Mouse (Mus musculus) intestine, embryonic 15.5 days (tissue): ENCODE data around the gene Tigar. TPM values are rescaled to one million over a fixed set of nuclear protein-coding genes. Genes with fewer than 3 reads are reported as not detected.

ENCODE experiments used
- ATAC-seq: fragments of 200-750 bp; cut with Nextera tagmentation; 2 replicates; pipeline ENCODE4 v1.8.0; 2017; ENCODE audit warnings: moderate TSS enrichment, moderate library complexity
- H3K27ac ChIP-seq: fragments of 300-500 bp; sonication (generic); 2 replicates; pipeline ENCODE4 v1.5.1; 2015; ENCODE audit warnings: mild to moderate bottlenecking, inconsistent platforms
- H3K27me3 ChIP-seq: fragments of 300-500 bp; sonication (generic); replicated peaks from 2 replicates; pipeline ENCODE4 v1.6.1; 2015; ENCODE audit warnings: inconsistent platforms
- H3K36me3 ChIP-seq: fragments of 300-500 bp; sonication (generic); 2 replicates; pipeline ENCODE4 v1.6.1; 2015; ENCODE audit warnings: inconsistent platforms
- H3K4me1 ChIP-seq: fragments of 300-500 bp; sonication (generic); replicated peaks from 2 replicates; pipeline ENCODE4 v1.6.1; 2015; ENCODE audit warnings: inconsistent platforms
- H3K4me2 ChIP-seq: fragments of 300-500 bp; sonication (generic); replicated peaks from 2 replicates; pipeline ENCODE4 v1.6.1; 2015; ENCODE audit warnings: mild to moderate bottlenecking, inconsistent platforms
- H3K4me3 ChIP-seq: fragments of 300-500 bp; sonication (generic); replicated peaks from 2 replicates; pipeline ENCODE4 v1.5.1; 2015; ENCODE audit warnings: inconsistent platforms
- H3K9ac ChIP-seq: fragments of 300-500 bp; sonication (generic); 2 replicates; pipeline ENCODE4 v1.6.1; 2015; ENCODE audit warnings: inconsistent platforms
- H3K9me3 ChIP-seq: fragments of 300-500 bp; sonication (generic); 2 replicates; pipeline ENCODE4 v1.6.1; 2016; ENCODE audit warnings: inconsistent platforms
- WGBS: fragments of 180-500 bp; shearing (Covaris S2); methylation state at CpG from one replicate; pipeline ENCODE4 v1.1.7; 2015; 5-methylcytosine and 5-hydroxymethylcytosine counted together
- polyA plus RNA-seq: library from polyadenylated mRNA; unstranded; fragments of >200 nt; fragmentation: Nextera tagmentation; extraction: Ambion mirVana; gene quantifications from 2 replicates; pipeline ENCODE4 v1.2.1, GENCODE M21; 2015

The Tigar gene
- polyA plus RNA-seq, 1 experiment from 2014 or later, result 7.3 TPM

- H3K4me2 ChIP-seq, result no peak overlapping the region
- ATAC-seq, result no peak
Observed at GRCm38 (mm10) chr6:127056990-127057588, 52.3 kb downstream of the Tigar start.

GRCm38 (mm10) chr6:127050847-127051246 lies 58.5 kb downstream of the Tigar start:
- ATAC-seq, result no peak
- H3K4me3 ChIP-seq, result no peak overlapping the region
- no peak overlapping the region for H3K27ac ChIP-seq
- no peak overlapping the region for H3K9ac ChIP-seq
- no peaks in the 10 kb centered on the region for H3K4me1 ChIP-seq
- no peaks in the 10 kb centered on the region for H3K27me3 ChIP-seq
- no peak overlapping the region for H3K4me2 ChIP-seq
- 74% methylated on average over 4 of the region's 4 CpGs for WGBS
- H3K36me3 ChIP-seq, result no peaks in the 10 kb centered on the region
- no peaks in the 10 kb centered on the region for H3K9me3 ChIP-seq

More at GRCm38 (mm10) chr6:127056990-127057588, 52.3 kb downstream of the Tigar start:
- Histone ChIP-seq H3K27me3 (no peaks in the 10 kb centered on the region), H3K9me3 (no peaks in the 10 kb centered on the region), H3K4me1 (no peaks in the 10 kb centered on the region), H3K4me3 (no peak overlapping the region), H3K36me3 (no peaks in the 10 kb centered on the region), H3K9ac (no peak overlapping the region), H3K27ac (no peak overlapping the region)
- 55% methylated on average over 12 of the region's 12 CpGs for WGBS

GRCm38 (mm10) chr6:127044909-127045308 lies 64.4 kb downstream of the Tigar start:
- Histone ChIP-seq H3K4me3 (no peak overlapping the region), H3K9me3 (no peaks in the 10 kb centered on the region), H3K27ac (no peak overlapping the region), H3K4me2 (no peak overlapping the region), H3K4me1 (0 out of 2 replicates have a peak, but pooled peaks cover 3% of the 10 kb centered on the region), H3K36me3 (no peaks in the 10 kb centered on the region), H3K27me3 (0 out of 2 replicates have a peak, but pooled peaks cover 3% of the 10 kb centered on the region), H3K9ac (no peak overlapping the region)
- no peak for ATAC-seq
- 51% methylated on average over 6 of the region's 6 CpGs for WGBS

Other genes starting within 250 kb of the Tigar start
- gene Dyrk4, start 187.7 kb downstream of the Tigar start, polyA plus RNA-seq, result 0.06 TPM in 1 of 2 replicates, not detected in the other
- 39.9 and 56.3 TPM in 2 replicates for gene Rad51ap1, start 170.0 kb downstream of the Tigar start, polyA plus RNA-seq
- gene D6Wsu163e, start 169.6 kb downstream of the Tigar start, polyA plus RNA-seq, result 15.8 and 18.3 TPM in 2 replicates
- gene Fgf6, start 94.0 kb downstream of the Tigar start, polyA plus RNA-seq, result not detected in 2 replicates
- gene Fgf23, start 36.7 kb downstream of the Tigar start, polyA plus RNA-seq, result not detected in 2 replicates
- gene Ccnd2, start 42.6 kb upstream of the Tigar start, polyA plus RNA-seq, result 881 and 991 TPM in 2 replicates